Mouse (Mus musculus): Measurements from ENCODE around the gene Kcnj15.

The Kcnj15 gene

GRCm38 (mm10) chr16:95244626-95245303 is 12.6 kb upstream of the Kcnj15 start:
- DNase-seq (ENCODE audit: low read depth, low spot score) = no peak

- DNase-seq (ENCODE audit: low read depth, low spot score) = no peak
Measured at GRCm38 (mm10) chr16:95245499-95245898, 11.9 kb upstream of the Kcnj15 start.

DNA sequence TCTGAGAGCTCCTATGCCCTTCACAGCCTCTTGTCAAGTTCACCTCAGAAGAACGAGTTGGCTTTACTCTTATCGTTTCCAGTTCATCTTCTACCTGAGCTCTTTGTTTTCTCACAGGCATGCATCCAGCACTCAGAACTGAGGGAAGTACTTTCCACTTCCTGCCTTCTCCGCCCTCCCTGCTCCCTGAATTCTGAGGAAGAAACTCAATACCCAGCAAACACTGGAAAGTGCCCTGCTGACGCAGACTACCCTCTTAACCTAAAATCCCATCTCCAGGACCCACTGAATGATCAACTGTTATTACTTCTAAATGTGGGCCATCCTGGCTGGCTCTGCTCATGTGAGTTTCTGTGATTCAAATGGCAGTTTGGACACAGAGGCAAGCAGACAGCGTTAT is 8.7 kb upstream of the Kcnj15 start:
- DNase-seq (ENCODE audit: low read depth, low spot score) = no peak

- no peak for DNase-seq (ENCODE audit: low read depth, low spot score)
Measured at GRCm38 (mm10) chr16:95256648-95257047, 710 bp upstream of the Kcnj15 start.

GRCm38 (mm10) chr16:95258100-95258499 is 742 bp downstream of the Kcnj15 start:
- DNase-seq (ENCODE audit: low read depth, low spot score) = no peak

DNA sequence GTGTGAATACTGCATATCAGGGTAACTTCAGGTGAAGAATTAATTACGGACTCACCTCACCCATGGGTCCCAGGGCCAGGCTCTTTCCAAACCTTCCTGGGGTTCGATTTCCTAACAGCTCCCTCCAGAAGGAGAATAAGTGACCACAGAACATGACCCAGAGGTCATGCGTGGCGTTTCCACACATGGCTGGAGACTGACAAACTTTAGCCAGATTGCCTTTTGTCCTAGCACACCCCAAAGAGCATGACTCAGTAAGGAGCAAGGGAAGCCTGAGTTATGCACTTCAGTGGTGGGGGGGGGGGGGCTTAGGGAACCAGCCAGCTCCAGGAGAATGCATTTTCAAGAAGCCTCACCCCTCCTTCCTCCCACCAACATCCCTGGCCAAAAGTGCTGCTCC is 2.1 kb downstream of the Kcnj15 start:
- DNase-seq (ENCODE audit: low read depth, low spot score) = peak; percentile 27

DNA sequence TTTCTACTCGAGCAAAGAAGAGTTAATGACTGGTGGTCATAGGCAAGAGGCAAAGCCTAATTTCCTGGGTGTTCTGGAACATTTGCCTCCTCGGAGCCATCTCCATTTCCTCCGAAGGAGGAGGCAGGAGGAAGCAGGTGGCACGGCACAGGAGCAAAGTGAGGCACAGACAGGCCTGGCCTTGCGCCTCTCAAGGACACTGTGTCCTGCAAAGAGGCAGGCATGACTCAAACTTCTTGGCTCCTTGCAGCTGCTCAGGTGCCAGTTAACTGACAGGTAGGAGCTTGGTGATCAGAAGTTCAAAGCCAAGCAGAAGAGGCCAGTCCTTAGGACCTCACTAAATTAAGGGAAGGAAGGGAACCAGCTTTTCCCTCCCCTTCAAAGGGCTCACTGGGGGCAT is 3.3 kb downstream of the Kcnj15 start:
- DNase-seq (ENCODE audit: low read depth, low spot score) = no peak

- DNase-seq (ENCODE audit: low read depth, low spot score) = no peak
Measured at GRCm38 (mm10) chr16:95261807-95262206, 4.4 kb downstream of the Kcnj15 start.

DNA sequence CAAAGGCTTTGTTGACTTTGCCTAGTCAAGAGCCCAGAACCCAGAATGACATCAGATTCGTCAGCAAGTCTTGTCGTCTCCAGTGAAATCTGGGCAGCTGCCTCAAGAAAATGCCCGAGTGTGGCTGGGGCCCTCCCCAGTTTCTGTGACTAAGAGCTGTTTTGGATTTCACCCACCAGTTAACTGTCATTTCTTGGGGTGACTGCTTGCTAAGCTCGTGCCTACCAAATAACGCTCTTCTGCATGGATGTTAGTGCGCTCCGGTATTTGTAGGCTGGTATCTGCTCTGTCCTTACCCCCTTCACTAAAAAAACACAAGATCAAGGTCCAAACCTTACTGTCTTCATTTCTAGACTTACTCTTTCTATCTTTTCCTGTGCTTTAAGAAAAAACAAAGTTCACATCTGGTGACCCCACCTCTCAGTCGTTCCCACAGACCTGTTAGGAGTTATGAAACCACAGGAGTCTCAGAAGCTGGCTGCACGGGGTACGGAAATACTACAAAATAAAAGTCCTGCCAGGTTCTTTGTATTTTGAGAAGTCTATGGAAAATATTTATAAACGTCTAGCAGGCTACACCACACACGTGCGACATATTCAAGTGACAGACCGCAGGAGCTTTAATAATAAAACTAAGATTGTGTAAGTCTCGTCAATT is 5.5 kb downstream of the Kcnj15 start:
- DNase-seq (ENCODE audit: low read depth, low spot score) = no peak

DNA sequence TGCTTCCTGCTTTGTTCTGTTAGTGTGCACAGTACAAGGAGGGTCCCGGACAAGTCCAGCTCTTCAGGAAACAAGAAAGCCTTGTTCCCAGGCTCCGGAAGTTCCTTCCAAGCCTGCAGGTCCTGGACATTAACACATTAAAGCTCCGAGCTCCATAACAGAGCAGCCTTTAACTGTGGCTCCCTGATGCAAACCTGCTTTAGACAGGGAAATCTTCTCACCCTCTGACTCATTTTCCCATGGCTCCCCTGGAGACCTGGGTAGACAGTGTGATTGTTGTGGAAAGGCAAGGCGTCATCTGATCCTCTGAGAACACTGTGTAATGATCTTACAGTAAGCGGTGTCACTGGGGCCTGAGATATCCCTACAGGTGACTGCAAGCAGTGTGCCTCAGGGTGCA is 7.0 kb downstream of the Kcnj15 start:
- DNase-seq (ENCODE audit: low read depth, low spot score) = peak; percentile 44

DNA sequence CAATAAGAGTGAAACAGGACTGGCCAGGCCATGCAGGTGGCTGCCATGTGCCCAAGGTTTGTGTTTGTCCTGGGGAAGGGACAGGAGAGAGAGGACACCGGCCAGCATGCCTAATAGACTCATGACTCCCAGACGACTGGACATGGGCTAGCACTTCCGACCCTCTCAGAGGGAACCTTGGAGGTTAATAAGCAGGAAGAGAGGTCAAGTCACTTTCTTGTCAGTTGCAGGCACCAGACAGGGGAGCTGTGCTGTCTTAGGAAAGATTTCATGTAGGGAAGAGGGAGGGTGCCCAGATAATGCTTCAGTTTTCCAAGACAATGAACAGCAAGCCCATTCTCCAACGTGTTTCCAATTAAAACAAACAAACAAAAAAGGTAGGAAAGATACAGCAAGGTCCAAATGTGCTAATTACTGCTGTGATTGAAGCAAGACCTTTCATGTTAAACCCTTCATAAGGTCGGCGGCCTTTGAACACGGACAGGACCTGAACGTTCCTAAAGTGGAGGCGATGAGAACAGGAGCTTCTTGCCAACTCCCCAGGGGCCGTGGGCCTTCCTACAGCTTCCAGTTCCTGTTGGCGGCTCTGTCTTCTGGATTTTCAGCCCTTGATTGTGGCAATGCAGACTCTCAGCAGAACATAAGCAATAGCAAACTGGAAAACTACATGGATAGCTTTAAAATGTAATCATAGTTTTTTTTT is 10.3 kb downstream of the Kcnj15 start:
- DNase-seq (ENCODE audit: low read depth, low spot score) = no peak

GRCm38 (mm10) chr16:95269610-95270009 is 12.3 kb downstream of the Kcnj15 start:
- DNase-seq (ENCODE audit: low read depth, low spot score) = no peak

GRCm38 (mm10) chr16:95273101-95273500 is 15.7 kb downstream of the Kcnj15 start:
- peak; percentile 9 for DNase-seq (ENCODE audit: low read depth, low spot score)

- peak; percentile 6 for DNase-seq (ENCODE audit: low read depth, low spot score)
Measured at GRCm38 (mm10) chr16:95275713-95276502, 18.6 kb downstream of the Kcnj15 start.

GRCm38 (mm10) chr16:95279015-95279414 is 21.7 kb downstream of the Kcnj15 start:
- peak; percentile 49 for DNase-seq (ENCODE audit: low read depth, low spot score)

GRCm38 (mm10) chr16:95280338-95280737 is 23.0 kb downstream of the Kcnj15 start:
- DNase-seq (ENCODE audit: low read depth, low spot score) = no peak

DNA sequence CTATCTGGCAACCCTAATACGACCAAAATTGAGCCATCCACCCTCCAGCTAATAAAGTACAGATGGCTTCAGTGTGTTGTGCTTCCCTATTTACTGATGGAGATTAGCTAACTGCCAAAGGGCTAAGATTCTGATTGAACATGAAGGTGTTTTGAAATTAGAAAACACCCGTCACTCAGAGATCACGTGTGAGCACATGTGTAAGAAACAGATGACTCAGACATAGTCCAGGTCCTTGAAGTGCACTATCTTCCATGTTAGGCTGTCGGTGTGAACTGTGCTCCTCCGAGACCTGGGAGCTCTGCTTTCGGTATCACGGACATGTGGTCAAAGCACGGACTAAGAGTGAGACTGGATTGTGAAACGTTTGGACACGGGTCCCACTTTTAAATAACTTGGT is 26.0 kb downstream of the Kcnj15 start:
- DNase-seq (ENCODE audit: low read depth, low spot score) = peak; percentile 19

GRCm38 (mm10) chr16:95284085-95284727 is 26.8 kb downstream of the Kcnj15 start:
- peak; percentile 6 for DNase-seq (ENCODE audit: low read depth, low spot score)

- peak; percentile 53 for DNase-seq (ENCODE audit: low read depth, low spot score)
Measured at GRCm38 (mm10) chr16:95285043-95285442, 27.7 kb downstream of the Kcnj15 start.

DNA sequence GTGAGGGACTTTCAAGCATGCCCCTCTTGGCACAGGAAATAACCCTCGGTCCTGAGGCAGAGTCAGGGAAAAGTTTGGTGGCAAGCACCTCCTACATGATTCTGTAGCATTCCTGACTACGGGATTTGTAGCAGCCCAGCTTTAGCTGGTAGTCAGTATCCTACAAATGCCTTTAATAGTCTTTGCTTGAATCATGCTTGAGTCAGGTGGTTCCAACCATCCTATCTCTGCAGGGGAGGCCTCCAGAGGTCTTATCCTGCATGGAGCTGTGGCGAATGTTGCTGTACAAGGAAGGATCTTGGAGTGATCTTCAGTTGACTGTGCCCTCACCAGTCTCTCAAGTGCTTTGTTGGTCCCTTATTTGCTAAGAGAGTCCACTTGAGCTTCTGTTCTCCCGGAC is 28.4 kb downstream of the Kcnj15 start:
- peak; percentile 36 for DNase-seq (ENCODE audit: low read depth, low spot score)

DNA sequence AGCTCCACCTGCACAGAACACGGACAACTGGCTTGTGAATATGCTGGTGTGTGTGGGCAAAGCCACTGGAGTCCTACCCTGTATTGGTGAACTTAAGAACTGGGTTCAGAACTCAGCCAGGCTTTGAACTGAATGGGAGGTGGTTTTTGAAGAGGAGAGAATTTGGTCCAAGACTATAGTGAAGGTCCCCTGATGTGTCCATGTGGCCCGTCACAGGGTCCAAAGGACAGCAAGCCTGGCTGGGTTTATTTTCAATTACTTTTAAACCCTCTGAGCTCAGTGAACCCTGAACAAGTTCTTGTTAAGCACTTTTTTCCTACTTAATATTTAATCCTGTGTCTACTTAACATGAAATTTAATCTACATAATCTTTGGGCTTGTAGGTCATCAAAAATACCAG is 30.3 kb downstream of the Kcnj15 start:
- no peak for DNase-seq (ENCODE audit: low read depth, low spot score)

DNA sequence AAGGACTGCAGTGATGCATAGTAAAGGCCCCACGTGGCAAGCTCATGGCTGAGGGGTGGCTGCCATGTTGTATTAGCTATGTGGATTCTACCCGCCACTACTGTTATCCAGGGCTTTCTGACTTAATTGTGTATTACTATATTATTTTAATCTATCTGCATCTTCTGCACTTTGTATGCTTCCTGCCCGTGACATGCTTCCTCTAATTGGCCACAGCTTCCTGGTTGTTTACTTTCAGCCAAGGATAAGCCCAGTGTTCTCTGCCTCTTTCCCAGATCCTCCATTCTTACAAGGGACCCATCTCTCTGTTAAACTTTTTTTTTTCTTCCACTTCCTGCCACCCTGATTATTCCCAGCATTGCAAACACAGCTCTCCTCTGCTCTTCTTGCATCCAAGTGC is 32.0 kb downstream of the Kcnj15 start:
- no peak for DNase-seq (ENCODE audit: low read depth, low spot score)
